Mouse (Mus musculus): Measurements from ENCODE around the gene Mettl21a. TPM values are rescaled to one million over a fixed set of nuclear protein-coding genes. Genes with fewer than 3 reads are reported as not detected.
"Not testable (repeated sequence)": the region's sequence is repeated elsewhere in the genome, so short reads cannot be mapped to it uniquely, and the experiment has no call there.

Gene Mettl21a
- total RNA-seq, 2 experiments from 2014 or later = 3.7 to 6.5 TPM

- no peak for ATAC-seq (replicated peaks; ENCODE audit: low FRiP score, low TSS enrichment, poor library complexity, severe bottlenecking)
These were observed 966 bp downstream of the Mettl21a start for GRCm38 (mm10) chr1:64616076-64616475.

GRCm38 (mm10) chr1:64615531-64615991 is 1.5 kb downstream of the Mettl21a start:
- no peak for ATAC-seq (replicated peaks; ENCODE audit: low FRiP score, low TSS enrichment, poor library complexity, severe bottlenecking)

DNA sequence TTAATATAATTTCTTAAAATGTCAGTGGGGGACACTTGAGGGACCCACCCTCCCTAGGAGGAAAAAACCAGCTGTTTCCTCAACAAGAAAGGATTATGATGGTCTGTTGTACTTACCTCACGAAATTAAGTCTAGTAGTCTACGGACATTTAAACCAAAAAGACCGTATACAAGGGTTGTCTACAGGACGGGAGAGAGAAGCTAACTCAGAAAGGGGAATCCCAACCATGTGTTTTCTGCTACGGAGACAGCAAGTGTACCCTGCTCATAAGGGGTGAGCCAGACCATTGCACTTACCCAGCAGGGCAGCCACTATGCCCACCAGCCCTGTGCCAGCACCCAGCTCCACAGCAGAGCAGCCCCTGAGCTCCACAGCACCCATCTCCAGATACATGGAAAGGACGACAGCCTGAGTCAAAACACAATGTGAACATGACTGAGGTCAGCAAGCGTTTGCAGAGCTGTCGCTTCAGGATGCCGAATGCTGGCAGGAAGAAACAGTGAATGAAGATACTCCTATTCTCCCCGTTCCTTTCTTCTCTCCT is 2.2 kb downstream of the Mettl21a start:
- ATAC-seq (replicated peaks; ENCODE audit: low FRiP score, low TSS enrichment, poor library complexity, severe bottlenecking) = no peak

DNA sequence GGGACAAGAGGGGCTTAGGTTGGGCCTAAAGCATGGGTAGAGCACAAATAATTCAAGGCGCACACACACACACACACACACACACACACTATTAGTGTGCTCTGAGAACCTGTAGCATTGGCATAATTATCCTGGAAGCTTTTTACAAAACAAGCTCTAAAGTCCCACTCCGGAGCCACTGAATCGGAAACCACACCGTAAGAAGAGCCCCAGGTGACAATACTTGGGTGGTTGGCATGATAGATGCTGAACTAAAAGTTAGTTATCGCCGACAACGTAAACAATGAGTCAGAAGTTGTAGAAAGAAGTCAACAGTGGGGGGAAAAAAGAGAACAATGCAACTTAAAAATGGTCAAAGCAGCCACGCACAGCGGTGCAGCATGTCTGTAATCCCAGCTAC is 2.7 kb downstream of the Mettl21a start:
- ATAC-seq (replicated peaks; ENCODE audit: low FRiP score, low TSS enrichment, poor library complexity, severe bottlenecking) = no peak

DNA sequence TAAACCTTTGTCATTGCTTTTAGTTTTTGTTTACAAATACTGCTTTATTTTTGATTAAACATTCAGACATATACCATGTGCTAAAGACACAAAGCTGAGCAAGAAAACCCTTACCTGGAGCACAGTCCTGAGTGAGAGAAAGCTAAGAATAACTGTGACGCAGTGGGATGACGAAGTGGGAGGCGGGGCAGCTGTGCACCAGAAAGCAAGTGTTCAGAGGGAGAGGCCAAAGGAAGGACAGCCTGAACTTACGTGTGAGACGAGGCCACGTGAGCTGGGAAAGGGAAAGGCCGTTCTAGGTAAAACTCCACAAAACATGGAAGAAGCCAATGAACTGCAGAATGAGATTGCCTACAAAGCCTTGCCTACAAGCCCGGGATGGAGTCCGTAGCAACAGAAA is 7.1 kb downstream of the Mettl21a start:
- ATAC-seq (replicated peaks; ENCODE audit: low FRiP score, low TSS enrichment, poor library complexity, severe bottlenecking) = no peak

- peak; percentile 88 for ATAC-seq (replicated peaks; ENCODE audit: low FRiP score, low TSS enrichment, poor library complexity, severe bottlenecking)
These were observed 7.9 kb downstream of the Mettl21a start for GRCm38 (mm10) chr1:64609145-64609544.

- ATAC-seq (replicated peaks; ENCODE audit: low FRiP score, low TSS enrichment, poor library complexity, severe bottlenecking) = no peak
These were observed 13.7 kb downstream of the Mettl21a start for GRCm38 (mm10) chr1:64603381-64603780.

- ATAC-seq (replicated peaks; ENCODE audit: low FRiP score, low TSS enrichment, poor library complexity, severe bottlenecking) = no peak
These were observed 15.7 kb downstream of the Mettl21a start for GRCm38 (mm10) chr1:64601242-64601842.

GRCm38 (mm10) chr1:64600413-64601077 is 16.5 kb downstream of the Mettl21a start:
- ATAC-seq (replicated peaks; ENCODE audit: low FRiP score, low TSS enrichment, poor library complexity, severe bottlenecking) = no peak

DNA sequence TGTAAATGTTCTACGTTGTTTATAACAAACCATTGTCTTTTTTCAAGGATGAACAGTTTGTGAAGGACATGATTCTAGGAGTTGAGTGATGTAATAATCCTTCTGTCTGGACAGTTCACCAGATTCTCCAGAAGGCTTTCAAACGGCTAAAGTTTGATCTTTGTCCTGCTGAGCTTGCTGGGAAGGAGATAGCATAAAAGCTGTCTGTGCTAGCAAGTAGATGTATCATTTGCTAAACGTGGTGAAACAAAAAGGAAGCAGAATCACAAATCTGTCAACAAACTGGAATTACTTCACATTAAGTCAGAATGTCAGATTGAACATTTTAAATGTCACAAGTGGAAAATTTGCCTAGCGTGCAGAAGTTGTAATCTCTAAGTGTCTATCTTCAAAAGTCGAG is 18.1 kb downstream of the Mettl21a start:
- no peak for ATAC-seq (replicated peaks; ENCODE audit: low FRiP score, low TSS enrichment, poor library complexity, severe bottlenecking)

GRCm38 (mm10) chr1:64578801-64579200 is 38.2 kb downstream of the Mettl21a start:
- ATAC-seq (replicated peaks; ENCODE audit: low FRiP score, low TSS enrichment, poor library complexity, severe bottlenecking) = no peak

- not testable (repeated sequence) for ATAC-seq (replicated peaks; ENCODE audit: low FRiP score, low TSS enrichment, poor library complexity, severe bottlenecking)
These were observed 39.1 kb downstream of the Mettl21a start for GRCm38 (mm10) chr1:64577911-64578310.

DNA sequence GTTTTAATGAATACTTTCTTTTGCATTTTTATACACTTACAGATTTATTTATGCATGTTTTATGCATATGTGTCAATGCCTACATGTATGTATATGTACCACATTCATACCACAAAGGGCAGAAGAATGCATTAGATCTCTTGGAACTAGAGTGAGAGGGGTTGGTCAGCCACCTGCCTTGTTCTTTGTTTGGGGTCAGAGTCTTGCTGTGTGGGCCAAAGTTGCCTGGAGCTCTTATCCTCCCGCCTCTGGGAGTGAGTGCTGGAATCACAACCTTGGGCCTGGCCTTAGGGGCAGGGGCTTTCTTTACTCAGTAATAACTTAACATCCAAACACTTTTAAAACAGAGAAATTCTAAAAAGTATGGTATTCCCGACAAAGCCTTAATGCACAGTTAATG is 40.3 kb downstream of the Mettl21a start:
- ATAC-seq (replicated peaks; ENCODE audit: low FRiP score, low TSS enrichment, poor library complexity, severe bottlenecking) = no peak

DNA sequence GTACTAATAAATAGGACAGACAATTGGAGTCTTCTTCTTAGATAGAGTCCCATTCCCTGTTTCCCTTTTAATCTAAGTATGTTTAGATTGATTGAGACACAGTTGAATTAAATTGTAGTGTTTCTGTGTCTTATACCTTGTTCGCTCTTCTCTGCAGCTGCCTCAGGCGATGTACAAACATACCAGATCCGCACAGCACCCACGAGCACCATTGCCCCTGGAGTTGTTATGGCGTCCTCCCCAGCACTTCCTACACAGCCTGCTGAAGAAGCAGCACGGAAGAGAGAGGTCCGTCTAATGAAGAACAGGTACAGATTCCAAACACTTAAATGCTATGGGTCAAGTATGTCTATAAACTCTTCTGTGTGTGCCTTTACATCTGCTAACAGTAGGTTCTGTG is 41.0 kb downstream of the Mettl21a start:
- no peak for ATAC-seq (replicated peaks; ENCODE audit: low FRiP score, low TSS enrichment, poor library complexity, severe bottlenecking)

GRCm38 (mm10) chr1:64568206-64568605 is 48.8 kb downstream of the Mettl21a start:
- no peak for ATAC-seq (replicated peaks; ENCODE audit: low FRiP score, low TSS enrichment, poor library complexity, severe bottlenecking)

- no peak for ATAC-seq (replicated peaks; ENCODE audit: low FRiP score, low TSS enrichment, poor library complexity, severe bottlenecking)
These were observed 56.9 kb downstream of the Mettl21a start for GRCm38 (mm10) chr1:64560105-64560504.

Other genes starting within 250 kb of the Mettl21a start
- gene Creb1, start 84.6 kb downstream of the Mettl21a start, total RNA-seq (2014; fragmentation: Nextera tagmentation) = 46.6 and 61.4 TPM in 2 replicates
- gene Creb1, start 84.6 kb downstream of the Mettl21a start, total RNA-seq (2017) = 52.8 and 60.4 TPM in 2 replicates
- 1.8 and 2.6 TPM in 2 replicates for gene Ccnyl1, start 73.2 kb upstream of the Mettl21a start, total RNA-seq (2014; fragmentation: Nextera tagmentation)
- 2.2 and 5.0 TPM in 2 replicates for gene Ccnyl1, start 73.2 kb upstream of the Mettl21a start, total RNA-seq (2017)
- gene Fzd5, start 120.5 kb upstream of the Mettl21a start, total RNA-seq (2014; fragmentation: Nextera tagmentation) = 0.52 and 1.5 TPM in 2 replicates
- gene Fzd5, start 120.5 kb upstream of the Mettl21a start, total RNA-seq (2017) = 2.0 and 2.6 TPM in 2 replicates